Mouse (Mus musculus) kidney, postnatal 0 days (tissue): ENCODE data around the gene Dcun1d4. TPM values are rescaled to one million over a fixed set of nuclear protein-coding genes. Genes with fewer than 3 reads are reported as not detected.

Source experiments
- ATAC-seq: fragments of 200-750 bp; cut with Nextera tagmentation; replicated peaks from 2 replicates; pipeline ENCODE4 v1.8.0; 2017; ENCODE audit warnings: low read depth, moderate number of reproducible peaks, moderate TSS enrichment, moderate library complexity; ENCODE audit not compliant: low FRiP score
- DNase-seq: peaks from one replicate; pipeline ENCODE4 v3.0.0-alpha.2; 2016; ENCODE audit warnings: low spot score
- H3K27ac ChIP-seq: fragments of 300-500 bp; sonication (generic); 2 replicates; pipeline ENCODE4 v1.5.1; 2014; ENCODE audit warnings: mild to moderate bottlenecking
- H3K27me3 ChIP-seq: fragments of 300-500 bp; sonication (generic); 2 replicates; pipeline ENCODE4 v1.6.1; 2014; ENCODE audit warnings: low read length, mixed read lengths; ENCODE audit not compliant: insufficient read depth
- H3K36me3 ChIP-seq: fragments of 300-500 bp; sonication (generic); 2 replicates; pipeline ENCODE4 v1.6.1; 2014; ENCODE audit warnings: low read length, mixed read lengths; ENCODE audit not compliant: insufficient read depth
- H3K4me1 ChIP-seq: fragments of 300-500 bp; sonication (generic); replicated peaks from 2 replicates; pipeline ENCODE4 v1.6.1; 2014; ENCODE audit warnings: antibody characterized with exemption, low read length, mixed read lengths; ENCODE audit not compliant: insufficient read depth
- H3K4me2 ChIP-seq: fragments of 300-500 bp; sonication (generic); 2 replicates; pipeline ENCODE4 v1.6.1; 2014; ENCODE audit warnings: mild to moderate bottlenecking, low read length, moderate library complexity, mixed read lengths
- H3K4me3 ChIP-seq: fragments of 300-500 bp; sonication (generic); replicated peaks from 2 replicates; pipeline ENCODE4 v1.5.1; 2014; ENCODE audit warnings: low read depth, low read length
- H3K9ac ChIP-seq: fragments of 300-500 bp; sonication (generic); 2 replicates; pipeline ENCODE4 v1.6.1; 2014; ENCODE audit warnings: low read depth, low read length
- H3K9me3 ChIP-seq: fragments of 300-500 bp; sonication (generic); replicated peaks from 2 replicates; pipeline ENCODE4 v1.6.1; 2016; ENCODE audit warnings: low read length, inconsistent platforms, mixed read lengths
- CTCF ChIP-seq: IDR thresholded peaks from 2 replicates; pipeline ENCODE4 v1.5.1; 2016; ENCODE audit warnings: antibody characterized with exemption, low read depth, mild to moderate bottlenecking, moderate library complexity
- WGBS: fragments of 180-500 bp; shearing (Covaris S2); extraction: QIAGEN DNeasy Blood & Tissue Kit; methylation state at CpG from one replicate; pipeline ENCODE4 v1.1.7; 2014; 5-methylcytosine and 5-hydroxymethylcytosine counted together
- polyA plus RNA-seq: library from polyadenylated mRNA; unstranded; fragments of >200 nt; fragmentation: Nextera tagmentation; extraction: Ambion mirVana; gene quantifications from 2 replicates; pipeline ENCODE4 v1.2.1, GENCODE M21; 2015

Gene Dcun1d4
- polyA plus RNA-seq, 1 experiment from 2014 or later, result 23.8 TPM

GRCm38 (mm10) chr5:73564038-73564437 lies 83.2 kb downstream of the Dcun1d4 start:
- Histone ChIP-seq H3K9ac (no peak overlapping the region), H3K9me3 (no peaks in the 10 kb centered on the region), H3K27me3 (no peaks in the 10 kb centered on the region), H3K4me1 (no peaks in the 10 kb centered on the region), H3K36me3 (0 out of 2 replicates have a peak, but pooled peaks cover 3% of the 10 kb centered on the region), H3K4me3 (no peak overlapping the region), H3K4me2 (no peak overlapping the region), H3K27ac (no peak overlapping the region)
- TF ChIP-seq CTCF, result no peak
- DNase-seq (no peak), ATAC-seq (no peak)
- 96% methylated on average over 6 of the region's 6 CpGs for WGBS

- Histone ChIP-seq H3K36me3 (no peaks in the 10 kb centered on the region), H3K4me1 (no peaks in the 10 kb centered on the region), H3K9ac (no peak overlapping the region), H3K27me3 (no peaks in the 10 kb centered on the region), H3K4me3 (no peak overlapping the region), H3K4me2 (no peak overlapping the region), H3K9me3 (no peaks in the 10 kb centered on the region), H3K27ac (no peak overlapping the region)
- WGBS, result 78% methylated on average over 5 of the region's 5 CpGs
- no peak for DNase-seq
- no peak for ATAC-seq
- TF ChIP-seq CTCF, result no peak
Measured at GRCm38 (mm10) chr5:73566119-73566518, 85.3 kb downstream of the Dcun1d4 start.

- WGBS, result 78% methylated on average over 4 of the region's 4 CpGs
- no peaks in the 10 kb centered on the region for H3K9me3 ChIP-seq
- no peak overlapping the region for H3K4me2 ChIP-seq
- no peaks in the 10 kb centered on the region for H3K27me3 ChIP-seq
- DNase-seq (no peak), ATAC-seq (no peak)
- H3K36me3 ChIP-seq, result no peaks in the 10 kb centered on the region
- no peak overlapping the region for H3K27ac ChIP-seq
- TF ChIP-seq CTCF, result no peak
- no peaks in the 10 kb centered on the region for H3K4me1 ChIP-seq
- no peak overlapping the region for H3K9ac ChIP-seq
- no peak overlapping the region for H3K4me3 ChIP-seq
Measured at GRCm38 (mm10) chr5:73566892-73567291, 86.1 kb downstream of the Dcun1d4 start.

GRCm38 (mm10) chr5:73569181-73569580 lies 88.4 kb downstream of the Dcun1d4 start:
- Histone ChIP-seq H3K36me3 (no peaks in the 10 kb centered on the region), H3K9ac (no peak overlapping the region), H3K27me3 (no peaks in the 10 kb centered on the region), H3K9me3 (no peaks in the 10 kb centered on the region), H3K27ac (no peak overlapping the region), H3K4me3 (no peak overlapping the region), H3K4me1 (no peaks in the 10 kb centered on the region), H3K4me2 (no peak overlapping the region)
- WGBS, result 77% methylated on average over 5 of the region's 5 CpGs
- no peak for DNase-seq
- TF ChIP-seq CTCF, result no peak
- ATAC-seq, result no peak

- H3K36me3 ChIP-seq, result no peaks in the 10 kb centered on the region
- H3K9ac ChIP-seq, result no peak overlapping the region
- WGBS, result 89% methylated on average over 6 of the region's 6 CpGs
- H3K9me3 ChIP-seq, result no peaks in the 10 kb centered on the region
- no peak for DNase-seq
- no peak overlapping the region for H3K27ac ChIP-seq
- no peak for TF ChIP-seq CTCF
- H3K4me2 ChIP-seq, result no peak overlapping the region
- no peaks in the 10 kb centered on the region for H3K27me3 ChIP-seq
- H3K4me3 ChIP-seq, result no peak overlapping the region
- no peaks in the 10 kb centered on the region for H3K4me1 ChIP-seq
- no peak for ATAC-seq
Measured at GRCm38 (mm10) chr5:73571395-73572156, 90.8 kb downstream of the Dcun1d4 start.

- ATAC-seq, result no peak
Measured at GRCm38 (mm10) chr5:73572846-73573245, 92.0 kb downstream of the Dcun1d4 start.

GRCm38 (mm10) chr5:73573789-73574188 lies 93.0 kb downstream of the Dcun1d4 start:
- WGBS, result 75% methylated on average over 7 of the region's 7 CpGs
- H3K4me3 ChIP-seq, result no peak overlapping the region
- H3K27me3 ChIP-seq, result no peaks in the 10 kb centered on the region
- no peaks in the 10 kb centered on the region for H3K9me3 ChIP-seq
- H3K9ac ChIP-seq, result no peak overlapping the region
- no peaks in the 10 kb centered on the region for H3K4me1 ChIP-seq
- no peak for ATAC-seq
- DNase-seq, result no peak
- H3K36me3 ChIP-seq, result no peaks in the 10 kb centered on the region
- H3K27ac ChIP-seq, result no peak overlapping the region
- no peak for TF ChIP-seq CTCF
- H3K4me2 ChIP-seq, result no peak overlapping the region

More at GRCm38 (mm10) chr5:73572846-73573245, 92.0 kb downstream of the Dcun1d4 start:
- H3K27me3 ChIP-seq, result no peaks in the 10 kb centered on the region
- H3K4me1 ChIP-seq, result no peaks in the 10 kb centered on the region
- no peak overlapping the region for H3K27ac ChIP-seq
- TF ChIP-seq CTCF, result no peak
- no peak for DNase-seq
- H3K9ac ChIP-seq, result no peak overlapping the region
- H3K4me2 ChIP-seq, result no peak overlapping the region
- H3K9me3 ChIP-seq, result no peaks in the 10 kb centered on the region
- WGBS, result 86% methylated on average over 2 of the region's 2 CpGs
- no peaks in the 10 kb centered on the region for H3K36me3 ChIP-seq
- H3K4me3 ChIP-seq, result no peak overlapping the region
